Mouse (Mus musculus) kidney, postnatal 0 days (tissue): ENCODE measurements at regions not wholly inside any gene's neighbourhood (a gene's known extent, or its start where the extent isn't known, plus 50 kb on each side); places are given as distances from the start of the nearest gene placed in this dataset.

Experiments used
- ATAC-seq: fragments of 200-750 bp; cut with Nextera tagmentation; replicated peaks from 2 replicates; pipeline ENCODE4 v1.8.0; 2017; ENCODE audit warnings: low read depth, moderate number of reproducible peaks, moderate TSS enrichment, moderate library complexity; ENCODE audit not compliant: low FRiP score
- DNase-seq: peaks from one replicate; pipeline ENCODE4 v3.0.0-alpha.2; 2016; ENCODE audit warnings: low spot score
- H3K27ac ChIP-seq: fragments of 300-500 bp; sonication (generic); 2 replicates; pipeline ENCODE4 v1.5.1; 2014; ENCODE audit warnings: mild to moderate bottlenecking
- H3K27me3 ChIP-seq: fragments of 300-500 bp; sonication (generic); 2 replicates; pipeline ENCODE4 v1.6.1; 2014; ENCODE audit warnings: low read length, mixed read lengths; ENCODE audit not compliant: insufficient read depth
- H3K36me3 ChIP-seq: fragments of 300-500 bp; sonication (generic); 2 replicates; pipeline ENCODE4 v1.6.1; 2014; ENCODE audit warnings: low read length, mixed read lengths; ENCODE audit not compliant: insufficient read depth
- H3K4me1 ChIP-seq: fragments of 300-500 bp; sonication (generic); replicated peaks from 2 replicates; pipeline ENCODE4 v1.6.1; 2014; ENCODE audit warnings: antibody characterized with exemption, low read length, mixed read lengths; ENCODE audit not compliant: insufficient read depth
- H3K4me2 ChIP-seq: fragments of 300-500 bp; sonication (generic); 2 replicates; pipeline ENCODE4 v1.6.1; 2014; ENCODE audit warnings: mild to moderate bottlenecking, low read length, moderate library complexity, mixed read lengths
- H3K4me3 ChIP-seq: fragments of 300-500 bp; sonication (generic); replicated peaks from 2 replicates; pipeline ENCODE4 v1.5.1; 2014; ENCODE audit warnings: low read depth, low read length
- H3K9ac ChIP-seq: fragments of 300-500 bp; sonication (generic); 2 replicates; pipeline ENCODE4 v1.6.1; 2014; ENCODE audit warnings: low read depth, low read length
- H3K9me3 ChIP-seq: fragments of 300-500 bp; sonication (generic); replicated peaks from 2 replicates; pipeline ENCODE4 v1.6.1; 2016; ENCODE audit warnings: low read length, inconsistent platforms, mixed read lengths
- CTCF ChIP-seq: IDR thresholded peaks from 2 replicates; pipeline ENCODE4 v1.5.1; 2016; ENCODE audit warnings: antibody characterized with exemption, low read depth, mild to moderate bottlenecking, moderate library complexity
- WGBS: fragments of 180-500 bp; shearing (Covaris S2); extraction: QIAGEN DNeasy Blood & Tissue Kit; methylation state at CpG from one replicate; pipeline ENCODE4 v1.1.7; 2014; 5-methylcytosine and 5-hydroxymethylcytosine counted together

GRCm38 (mm10) chr10:85242701-85243100 lies 57.8 kb upstream of the Cry1 start:
- no peak overlapping the region for H3K4me2 ChIP-seq
- H3K27ac ChIP-seq, result no peak overlapping the region
- DNase-seq, result no peak
- no peak for ATAC-seq
- H3K27me3 ChIP-seq, result no peaks in the 10 kb centered on the region
- H3K9ac ChIP-seq, result no peak overlapping the region
- WGBS, result 87% methylated on average over 7 of the region's 7 CpGs
- H3K9me3 ChIP-seq, result no peaks in the 10 kb centered on the region
- H3K4me1 ChIP-seq, result no peaks in the 10 kb centered on the region
- no peak overlapping the region for H3K4me3 ChIP-seq
- no peaks in the 10 kb centered on the region for H3K36me3 ChIP-seq
- no peak for TF ChIP-seq CTCF

DNA sequence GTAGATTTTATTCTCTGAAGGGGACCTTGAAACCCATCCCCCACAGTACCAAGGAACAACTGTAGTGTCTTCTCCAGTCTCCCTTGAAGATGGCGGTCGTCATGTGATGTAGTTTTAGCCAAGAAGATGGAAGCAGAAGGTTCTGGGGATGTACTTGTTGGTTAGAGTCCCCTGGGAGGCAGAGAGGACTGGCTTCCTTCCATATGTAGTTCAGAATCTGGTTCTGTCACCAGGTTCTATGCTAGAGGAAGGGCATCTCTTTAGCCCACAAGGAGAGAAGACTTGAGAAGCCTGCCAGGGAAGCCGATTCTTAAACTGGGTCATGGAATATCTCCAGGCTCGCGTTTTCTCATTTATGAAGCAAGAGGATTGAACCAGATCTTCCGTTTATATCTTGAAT lies 58.7 kb upstream of the Cry1 start:
- Histone ChIP-seq H3K4me3 (no peak overlapping the region), H3K27ac (no peak overlapping the region), H3K9ac (no peak overlapping the region), H3K27me3 (no peaks in the 10 kb centered on the region), H3K9me3 (no peaks in the 10 kb centered on the region), H3K36me3 (no peaks in the 10 kb centered on the region), H3K4me2 (no peak overlapping the region), H3K4me1 (no peaks in the 10 kb centered on the region)
- TF ChIP-seq CTCF, result no peak
- 88% methylated on average over 6 of the region's 6 CpGs for WGBS
- ATAC-seq (no peak), DNase-seq (no peak)

DNA sequence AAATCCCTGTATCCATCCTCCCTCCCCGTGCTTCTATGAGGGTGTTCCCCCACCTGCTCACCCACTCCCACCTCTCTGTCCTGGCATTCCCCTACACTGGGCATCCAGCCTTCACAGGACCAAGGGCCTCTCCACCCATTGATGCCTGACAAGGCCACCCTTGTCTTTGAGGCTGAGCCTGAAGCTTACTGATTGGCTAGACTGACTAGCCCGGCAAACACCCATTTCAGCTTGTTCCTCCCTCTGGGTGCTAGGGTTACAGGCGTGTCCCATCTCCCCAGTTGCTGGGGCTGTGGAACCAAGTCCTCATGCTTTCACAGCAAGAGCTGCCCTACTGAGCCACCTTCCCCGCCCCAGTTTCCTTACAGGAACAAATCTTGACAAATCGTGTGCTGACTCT lies 80.9 kb upstream of the Cry1 start:
- Histone ChIP-seq H3K9me3 (no peaks in the 10 kb centered on the region), H3K4me2 (no peak overlapping the region), H3K27ac (no peak overlapping the region), H3K4me1 (no peaks in the 10 kb centered on the region), H3K4me3 (no peak overlapping the region), H3K36me3 (no peaks in the 10 kb centered on the region), H3K27me3 (no peaks in the 10 kb centered on the region), H3K9ac (no peak overlapping the region)
- WGBS, result 42% methylated on average over 5 of the region's 5 CpGs
- ATAC-seq, result no peak
- TF ChIP-seq CTCF, result no peak
- DNase-seq, result no peak

DNA sequence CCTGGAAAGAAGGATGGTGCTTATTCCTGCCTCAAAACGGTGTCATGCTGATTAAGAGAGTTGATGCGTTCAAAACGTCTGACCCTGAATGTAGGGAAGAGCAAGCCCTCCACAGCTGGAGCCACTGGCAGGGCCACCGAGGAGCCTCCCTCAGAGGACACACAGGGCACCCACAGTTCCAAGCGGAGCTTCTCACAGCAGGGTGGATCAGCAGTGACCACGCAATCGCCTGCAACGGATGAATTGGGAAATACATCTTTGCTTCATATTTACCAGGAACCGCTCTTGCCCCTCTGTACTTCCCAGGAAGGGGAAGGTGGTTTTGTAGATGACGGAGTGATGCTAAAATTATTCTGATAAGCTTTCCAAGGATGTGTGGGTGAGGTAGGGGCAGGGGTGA lies 81.3 kb upstream of the Cry1 start:
- DNase-seq (no peak), ATAC-seq (no peak)
- Histone ChIP-seq H3K27ac (no peak overlapping the region), H3K4me3 (no peak overlapping the region), H3K9me3 (no peaks in the 10 kb centered on the region), H3K4me1 (no peaks in the 10 kb centered on the region), H3K36me3 (no peaks in the 10 kb centered on the region), H3K27me3 (no peaks in the 10 kb centered on the region), H3K4me2 (no peak overlapping the region), H3K9ac (no peak overlapping the region)
- TF ChIP-seq CTCF, result no peak
- 45% methylated on average over 10 of the region's 10 CpGs for WGBS

DNA sequence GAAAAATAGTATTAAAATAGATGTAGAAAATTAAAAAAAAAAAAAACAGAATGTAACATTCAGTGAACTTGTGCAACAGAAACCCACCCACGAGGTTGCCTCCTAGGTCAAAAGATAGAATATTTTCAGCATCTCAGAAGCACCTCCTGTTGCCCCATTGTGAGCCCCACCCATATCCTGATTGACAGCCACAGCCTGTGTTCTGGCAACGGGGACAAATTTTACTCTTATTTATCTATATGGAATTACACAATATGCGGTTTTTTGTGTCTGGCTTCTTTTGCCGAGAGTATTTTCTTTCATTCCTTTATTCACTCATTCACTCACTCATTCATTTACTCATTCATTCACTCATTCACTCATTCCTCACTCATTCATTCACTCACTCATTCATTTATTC lies 81.9 kb upstream of the Cry1 start:
- ATAC-seq, result no peak
- H3K27ac ChIP-seq, result no peak overlapping the region
- no peaks in the 10 kb centered on the region for H3K27me3 ChIP-seq
- H3K9ac ChIP-seq, result no peak overlapping the region
- TF ChIP-seq CTCF, result no peak
- H3K9me3 ChIP-seq, result no peaks in the 10 kb centered on the region
- H3K4me1 ChIP-seq, result no peaks in the 10 kb centered on the region
- H3K4me3 ChIP-seq, result no peak overlapping the region
- no peaks in the 10 kb centered on the region for H3K36me3 ChIP-seq
- no peak for DNase-seq
- no peak overlapping the region for H3K4me2 ChIP-seq
- 81% methylated on average over 4 of the region's 4 CpGs for WGBS

- no peak for TF ChIP-seq CTCF
- Histone ChIP-seq H3K4me3 (no peak overlapping the region), H3K9me3 (no peaks in the 10 kb centered on the region), H3K4me1 (no peaks in the 10 kb centered on the region), H3K9ac (no peak overlapping the region), H3K36me3 (no peaks in the 10 kb centered on the region), H3K27ac (no peak overlapping the region), H3K4me2 (no peak overlapping the region), H3K27me3 (no peaks in the 10 kb centered on the region)
- ATAC-seq, result no peak
- no peak for DNase-seq
- 83% methylated on average over 6 of the region's 6 CpGs for WGBS
Observed at GRCm38 (mm10) chr10:85270209-85270608, 85.3 kb upstream of the Cry1 start.

GRCm38 (mm10) chr10:85276793-85277192 lies 91.9 kb upstream of the Cry1 start:
- Histone ChIP-seq H3K27ac (no peak overlapping the region), H3K9ac (no peak overlapping the region), H3K4me2 (no peak overlapping the region), H3K36me3 (no peaks in the 10 kb centered on the region), H3K9me3 (no peaks in the 10 kb centered on the region), H3K27me3 (no peaks in the 10 kb centered on the region), H3K4me3 (no peak overlapping the region), H3K4me1 (no peaks in the 10 kb centered on the region)
- no peak for TF ChIP-seq CTCF
- no peak for DNase-seq
- 87% methylated on average over 2 of the region's 2 CpGs for WGBS
- no peak for ATAC-seq
